9 mouse cellular contexts compared by ENCODE assay signal in genomic region chr7:19029084-19029653, GRCm38 (mm10). TPM values are rescaled to one million over a fixed set of nuclear protein-coding genes. Genes with fewer than 3 reads are reported as not detected.
A peak's percentile ranks its signal among the peaks of the same experiment; 100 is the strongest.
DNase-seq lines count a peak whose midpoint lies in the region; ATAC-seq and TF ChIP-seq lines count a peak whose summit lies in the region.
"Had no signal": no experiment of that assay in that cellular context is flagged by ENCODE, and none has a peak within 500 bp of the region (broad histone marks: within the 10 kb centered on the region; RNA-seq: fewer than 3 reads in every experiment).

No protein-coding gene starts in this region.

- no peak overlapping the region for H3K9ac ChIP-seq in heart, embryonic 12.5 days
- H3K9ac ChIP-seq in kidney, embryonic 14.5 days (ENCODE audit: low read depth, low read length): no peak overlapping the region
- no peak overlapping the region for H3K9ac ChIP-seq in stomach, embryonic 16.5 days (ENCODE audit: low read length)

- TF ChIP-seq POLR2A in testis, adult 2 months (IDR thresholded peaks at IDR 0.05; ENCODE audit: control insufficient read depth, low read depth, low read length): no peak

- TF ChIP-seq CTCF in testis, adult 2 months (IDR thresholded peaks at IDR 0.05; ENCODE audit: control insufficient read depth, insufficient read depth, insufficient replicate concordance, low read depth, low read length): peak; percentile 57; the same call in 1 of the 2 replicates

- H3K9me3 ChIP-seq in heart, embryonic 12.5 days (replicated peaks): no peaks in the 10 kb centered on the region
- no peaks in the 10 kb centered on the region for H3K9me3 ChIP-seq in kidney, embryonic 14.5 days (ENCODE audit: control insufficient read depth, low read length)
- no peaks in the 10 kb centered on the region for H3K9me3 ChIP-seq in megakaryocyte, embryonic 14.5 days
- H3K9me3 ChIP-seq in stomach, embryonic 16.5 days (replicated peaks; ENCODE audit: control insufficient read depth, low read length): no peaks in the 10 kb centered on the region

- ATAC-seq in heart, embryonic 12.5 days (ENCODE audit: insufficient number of reproducible peaks, low FRiP score): peak; percentile 36; the same call in 1 of the 2 replicates
- peak; percentile 32; the same call in 1 of the 2 replicates for ATAC-seq in kidney, embryonic 14.5 days (ENCODE audit: low FRiP score, low TSS enrichment)
- ATAC-seq in stomach, embryonic 16.5 days (ENCODE audit: insufficient read depth, low FRiP score): peak; percentile 12; the same call in 1 of the 2 replicates

- peaks cover 5% of the 10 kb centered on the region for H3K4me1 ChIP-seq in testis, adult 2 months (ENCODE audit: control insufficient read depth, insufficient read depth, low read length)
- H3K4me1 ChIP-seq in heart, embryonic 12.5 days (replicated peaks): peaks cover 19% of the 10 kb centered on the region
- H3K4me1 ChIP-seq in kidney, embryonic 14.5 days (ENCODE audit: control insufficient read depth, insufficient read depth, low read length): peaks cover 6% of the 10 kb centered on the region; the same call in 1 of the 2 replicates
- peaks cover 45% of the 10 kb centered on the region for H3K4me1 ChIP-seq in megakaryocyte, embryonic 14.5 days
- H3K4me1 ChIP-seq in stomach, embryonic 16.5 days (ENCODE audit: control insufficient read depth, insufficient read depth, low read length): peaks cover 18% of the 10 kb centered on the region

- H3K27me3 ChIP-seq in testis, adult 2 months (ENCODE audit: control insufficient read depth, insufficient read depth, low read length): no peaks in the 10 kb centered on the region
- no peaks in the 10 kb centered on the region for H3K27me3 ChIP-seq in heart, embryonic 12.5 days (replicated peaks)
- H3K27me3 ChIP-seq in kidney, embryonic 14.5 days (ENCODE audit: control insufficient read depth, insufficient read depth, low read length): no peaks in the 10 kb centered on the region
- H3K27me3 ChIP-seq in megakaryocyte, embryonic 14.5 days (replicated peaks): no peaks in the 10 kb centered on the region
- no peaks in the 10 kb centered on the region for H3K27me3 ChIP-seq in stomach, embryonic 16.5 days (ENCODE audit: control insufficient read depth, insufficient read depth, low read length)

- 63% methylated on average over 6 of the region's 6 CpGs for WGBS in heart, embryonic 12.5 days
- 69% methylated on average over 6 of the region's 6 CpGs for WGBS in kidney, embryonic 14.5 days
- WGBS in stomach, embryonic 16.5 days: 61% methylated on average over 6 of the region's 6 CpGs

- no peak overlapping the region for H3K4me3 ChIP-seq in testis, adult 2 months (ENCODE audit: control insufficient read depth, low read depth, low read length)
- no peak overlapping the region for H3K4me3 ChIP-seq in heart, embryonic 12.5 days
- H3K4me3 ChIP-seq in kidney, embryonic 14.5 days (ENCODE audit: low read length): no peak overlapping the region
- peak overlapping the region; percentile 62 for H3K4me3 ChIP-seq in megakaryocyte, embryonic 14.5 days (replicated peaks)
- H3K4me3 ChIP-seq in stomach, embryonic 16.5 days (replicated peaks; ENCODE audit: low read length): no peak overlapping the region

- no peak overlapping the region for H3K27ac ChIP-seq in testis, adult 2 months (ENCODE audit: control insufficient read depth, insufficient read depth, low read depth, low read length)
- H3K27ac ChIP-seq in heart, embryonic 12.5 days (ENCODE audit: poor library complexity, severe bottlenecking): no peak overlapping the region
- H3K27ac ChIP-seq in kidney, embryonic 14.5 days (ENCODE audit: low read depth, low read length): no peak overlapping the region
- H3K27ac ChIP-seq in stomach, embryonic 16.5 days (ENCODE audit: low read length): no peak overlapping the region

- DNase-seq in testis, postnatal 14 days (ENCODE audit: low spot score): no peak
- DNase-seq in adrenal gland, postnatal 36 days: peak; percentile 42 to 67
- no peak for DNase-seq in left cerebral cortex, adult 8-10 months (ENCODE audit: low spot score in 2 of 2)

- H3K4me2 ChIP-seq in heart, embryonic 12.5 days: no peak overlapping the region
- no peak overlapping the region for H3K4me2 ChIP-seq in kidney, embryonic 14.5 days (replicated peaks; ENCODE audit: low read depth, low read length)
- H3K4me2 ChIP-seq in stomach, embryonic 16.5 days (ENCODE audit: low read depth, low read length): no peak overlapping the region

- H3K36me3 ChIP-seq in testis, adult 2 months (ENCODE audit: control insufficient read depth, insufficient read depth, low read length): no peaks in the 10 kb centered on the region; the same call in 1 of the 2 replicates
- peaks cover 56% of the 10 kb centered on the region for H3K36me3 ChIP-seq in heart, embryonic 12.5 days
- peaks cover 51% of the 10 kb centered on the region for H3K36me3 ChIP-seq in kidney, embryonic 14.5 days (ENCODE audit: control insufficient read depth, insufficient read depth, low read length)
- H3K36me3 ChIP-seq in megakaryocyte, embryonic 14.5 days (replicated peaks; ENCODE audit: low read length): peaks cover 60% of the 10 kb centered on the region
- H3K36me3 ChIP-seq in stomach, embryonic 16.5 days (ENCODE audit: control insufficient read depth, insufficient read depth, low read length): peaks cover 26% of the 10 kb centered on the region

RNA-seq across cellular contexts. Expression of gene Sympk, which starts 5.0 kb away (rescaled TPM):
- 196 and 222 TPM in 2 replicates for polyA plus RNA-seq in testis, adult 2 months (2012; rRNA removed)
- total RNA-seq in adrenal gland, postnatal 36 days (2021): 100 to 1,000 TPM in 1 of 2 experiments, 10 to 100 TPM in 1; 88.7 to 102 TPM
- polyA plus RNA-seq in heart, embryonic 12.5 days (2016; fragmentation: Nextera tagmentation; extraction: Ambion mirVana): 33.2 TPM in 2 replicates
- 26.7 and 39.4 TPM in 2 replicates for polyA plus RNA-seq in kidney, embryonic 14.5 days (2014; fragmentation: Nextera tagmentation; extraction: Ambion mirVana)
- 176 and 205 TPM in 2 replicates for polyA plus RNA-seq in megakaryocyte, embryonic 14.5 days (2012; ENCODE audit: insufficient read depth, low replicate concordance)
- 20.2 and 22.5 TPM in 2 replicates for polyA plus RNA-seq in stomach, embryonic 16.5 days (2015; fragmentation: Nextera tagmentation; extraction: Ambion mirVana)
- total RNA-seq in left cerebral cortex, adult 8-10 months (2022): 100 to 1,000 TPM; 104 to 113 (median 111) TPM

RNA-seq across cellular contexts. Expression of gene Foxa3, which starts 5.8 kb away (rescaled TPM):
- polyA plus RNA-seq in testis, adult 2 months (2012; rRNA removed): 2.1 and 2.3 TPM in 2 replicates
- total RNA-seq in adrenal gland, postnatal 36 days (2021): not detected
- 0.37 TPM in 1 of 2 replicates, not detected in the other for polyA plus RNA-seq in heart, embryonic 12.5 days (2016; fragmentation: Nextera tagmentation; extraction: Ambion mirVana)
- not detected in 2 replicates for polyA plus RNA-seq in kidney, embryonic 14.5 days (2014; fragmentation: Nextera tagmentation; extraction: Ambion mirVana)
- polyA plus RNA-seq in megakaryocyte, embryonic 14.5 days (2012; ENCODE audit: insufficient read depth, low replicate concordance): not detected in 2 replicates
- 32.5 and 37.1 TPM in 2 replicates for polyA plus RNA-seq in stomach, embryonic 16.5 days (2015; fragmentation: Nextera tagmentation; extraction: Ambion mirVana)
- total RNA-seq in left cerebral cortex, adult 8-10 months (2022): not detected
- total RNA-seq: layer of hippocampus, postnatal 10 days had no signal

RNA-seq across cellular contexts. Expression of gene Rsph6a, which starts 25.3 kb away (rescaled TPM):
- 226 and 241 TPM in 2 replicates for polyA plus RNA-seq in testis, adult 2 months (2012; rRNA removed)
- not detected for total RNA-seq in adrenal gland, postnatal 36 days (2021)
- polyA plus RNA-seq in heart, embryonic 12.5 days (2016; fragmentation: Nextera tagmentation; extraction: Ambion mirVana): not detected in 2 replicates
- polyA plus RNA-seq in kidney, embryonic 14.5 days (2014; fragmentation: Nextera tagmentation; extraction: Ambion mirVana): not detected in 2 replicates
- not detected in 2 replicates for polyA plus RNA-seq in megakaryocyte, embryonic 14.5 days (2012; ENCODE audit: insufficient read depth, low replicate concordance)
- polyA plus RNA-seq in stomach, embryonic 16.5 days (2015; fragmentation: Nextera tagmentation; extraction: Ambion mirVana): not detected in 2 replicates
- under 1 TPM in 3 of 4 experiments, not detected in 1; 0.24 to 0.79 (median 0.32) TPM for total RNA-seq in left cerebral cortex, adult 8-10 months (2022)

RNA-seq across cellular contexts. Expression of gene Irf2bp1, which starts 25.3 kb away (rescaled TPM):
- polyA plus RNA-seq in testis, adult 2 months (2012; rRNA removed): 4.9 and 5.4 TPM in 2 replicates
- 10 to 100 TPM; 47.0 to 47.5 TPM for total RNA-seq in adrenal gland, postnatal 36 days (2021)
- 21.3 and 22.8 TPM in 2 replicates for polyA plus RNA-seq in heart, embryonic 12.5 days (2016; fragmentation: Nextera tagmentation; extraction: Ambion mirVana)
- 28.6 and 30.3 TPM in 2 replicates for polyA plus RNA-seq in kidney, embryonic 14.5 days (2014; fragmentation: Nextera tagmentation; extraction: Ambion mirVana)
- polyA plus RNA-seq in megakaryocyte, embryonic 14.5 days (2012; ENCODE audit: insufficient read depth, low replicate concordance): 53.2 and 120 TPM in 2 replicates
- polyA plus RNA-seq in stomach, embryonic 16.5 days (2015; fragmentation: Nextera tagmentation; extraction: Ambion mirVana): 10.7 and 14.3 TPM in 2 replicates
- total RNA-seq in left cerebral cortex, adult 8-10 months (2022): 10 to 100 TPM; 51.2 to 54.1 (median 53.2) TPM

RNA-seq across cellular contexts. Expression of gene Mypop, which starts 38.1 kb away (rescaled TPM):
- polyA plus RNA-seq in testis, adult 2 months (2012; rRNA removed): 35.6 and 42.9 TPM in 2 replicates
- total RNA-seq in adrenal gland, postnatal 36 days (2021): 10 to 100 TPM; 10.3 to 12.2 TPM
- 2.7 and 3.0 TPM in 2 replicates for polyA plus RNA-seq in heart, embryonic 12.5 days (2016; fragmentation: Nextera tagmentation; extraction: Ambion mirVana)
- polyA plus RNA-seq in kidney, embryonic 14.5 days (2014; fragmentation: Nextera tagmentation; extraction: Ambion mirVana): 3.9 and 4.9 TPM in 2 replicates
- 2.5 and 6.7 TPM in 2 replicates for polyA plus RNA-seq in megakaryocyte, embryonic 14.5 days (2012; ENCODE audit: insufficient read depth, low replicate concordance)
- 1.6 and 2.3 TPM in 2 replicates for polyA plus RNA-seq in stomach, embryonic 16.5 days (2015; fragmentation: Nextera tagmentation; extraction: Ambion mirVana)
- 10 to 100 TPM; 54.2 to 60.5 (median 57.6) TPM for total RNA-seq in left cerebral cortex, adult 8-10 months (2022)

Comparison
In these comparisons a context has a peak if more than half of its experiments do, and no peak if none do; other contexts are left out.
1. DNase-seq: peak in adrenal gland, postnatal 36 days (2 of 2); none in testis, postnatal 14 days (single experiment) and left cerebral cortex, adult 8-10 months (0 of 2).
2. RNA of gene Foxa3, which starts 5.8 kb away (polyA plus RNA-seq): 32.5 to 37.1 TPM in stomach, embryonic 16.5 days; 2.1 to 2.3 TPM in testis, adult 2 months, 0.37 TPM in heart, embryonic 12.5 days, not detected in kidney, embryonic 14.5 days and not detected in megakaryocyte, embryonic 14.5 days; every median in the first group is over 10 times any median in the second.
3. RNA of gene Rsph6a, which starts 25.3 kb away (polyA plus RNA-seq): 226 to 241 TPM in testis, adult 2 months; not detected in heart, embryonic 12.5 days, not detected in kidney, embryonic 14.5 days, not detected in megakaryocyte, embryonic 14.5 days and not detected in stomach, embryonic 16.5 days; every median in the first group is over 100 times any median in the second.
4. Peak in every context shown above with its lines, with median percentiles within 50 percentile points of each other: ATAC-seq.